Mouse (Mus musculus) limb, embryonic 13.5 days (tissue): ENCODE results near the gene Topaz1. TPM values are rescaled to one million over a fixed set of nuclear protein-coding genes. Genes with fewer than 3 reads are reported as not detected.

ENCODE experiments used
- ATAC-seq: fragments of 200-750 bp; cut with Nextera tagmentation; 2 replicates; pipeline ENCODE4 v1.8.0; 2017; ENCODE audit warnings: low read depth, moderate number of reproducible peaks, moderate TSS enrichment; ENCODE audit not compliant: low FRiP score
- H3K27ac ChIP-seq: fragments of 300-500 bp; sonication (generic); 2 replicates; pipeline ENCODE4 v1.5.1; 2015; ENCODE audit warnings: inconsistent platforms, mild to moderate bottlenecking, moderate library complexity
- H3K27me3 ChIP-seq: fragments of 300-500 bp; sonication (generic); 2 replicates; pipeline ENCODE4 v1.6.1; 2015; ENCODE audit warnings: mild to moderate bottlenecking, inconsistent platforms
- H3K36me3 ChIP-seq: fragments of 300-500 bp; sonication (generic); 2 replicates; pipeline ENCODE4 v1.6.1; 2015; ENCODE audit warnings: inconsistent platforms, mild to moderate bottlenecking, moderate library complexity
- H3K4me1 ChIP-seq: fragments of 300-500 bp; sonication (generic); 2 replicates; pipeline ENCODE4 v1.6.1; 2015; ENCODE audit warnings: inconsistent platforms
- H3K4me2 ChIP-seq: fragments of 300-500 bp; sonication (generic); replicated peaks from 2 replicates; pipeline ENCODE4 v1.6.1; 2015; ENCODE audit warnings: inconsistent platforms, mild to moderate bottlenecking, moderate library complexity
- H3K4me3 ChIP-seq: fragments of 300-500 bp; sonication (generic); 2 replicates; pipeline ENCODE4 v1.5.1; 2015; ENCODE audit warnings: moderate library complexity, mild to moderate bottlenecking, inconsistent platforms
- H3K9ac ChIP-seq: fragments of 300-500 bp; sonication (generic); 2 replicates; pipeline ENCODE4 v1.6.1; 2015; ENCODE audit warnings: mild to moderate bottlenecking, inconsistent platforms
- H3K9me3 ChIP-seq: fragments of 300-500 bp; sonication (generic); 2 replicates; pipeline ENCODE4 v1.6.1; 2016; ENCODE audit warnings: inconsistent platforms
- WGBS: fragments of 180-500 bp; shearing (Covaris S2); methylation state at CpG from one replicate; pipeline ENCODE4 v1.1.7; 2015; 5-methylcytosine and 5-hydroxymethylcytosine counted together
- polyA plus RNA-seq: library from polyadenylated mRNA; unstranded; fragments of >200 nt; fragmentation: Nextera tagmentation; extraction: Ambion mirVana; gene quantifications from 2 replicates; pipeline ENCODE4 v1.2.1, GENCODE M21; 2015

Topaz1 gene
- not detected in 2 replicates for polyA plus RNA-seq

DNA sequence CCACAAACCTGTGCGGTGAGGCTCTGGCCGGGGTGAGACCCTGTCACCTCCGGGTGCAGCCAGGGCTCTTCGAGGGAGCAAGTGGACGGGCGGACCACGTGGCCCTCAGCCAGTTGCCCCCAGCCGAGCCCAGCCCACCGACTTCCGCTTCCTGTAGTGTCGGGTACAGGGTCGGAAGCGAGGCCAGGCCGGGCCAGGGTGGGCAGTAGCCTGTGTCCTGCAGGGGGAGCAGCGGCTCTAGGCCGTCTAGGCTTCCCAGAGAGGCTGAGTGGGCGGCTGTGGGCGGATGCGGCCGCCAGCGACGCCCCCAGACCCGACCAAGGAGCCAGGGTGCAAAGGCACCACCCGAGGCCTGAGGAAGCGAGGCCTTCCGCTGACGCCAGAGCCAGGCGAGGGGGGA is at the start of gene Topaz1:
Gene Topaz1 (plus strand): TSS at position 287 of the 400 bp plus-strand sequence.
- no peaks in the 10 kb centered on the region for H3K4me1 ChIP-seq
- no peak within 1 kb of the TSS for H3K27ac ChIP-seq
- H3K36me3 ChIP-seq, result no peaks in the 10 kb centered on the region
- WGBS, result 73% methylated on average over 28 of the region's 28 CpGs
- no peaks in the 10 kb centered on the region for H3K9me3 ChIP-seq
- no peak for ATAC-seq
- H3K9ac ChIP-seq, result no peak within 1 kb of the TSS
- H3K27me3 ChIP-seq, result peaks cover 7% of the 10 kb centered on the region; the same call in 1 of the 2 replicates
- H3K4me3 ChIP-seq, result no peak within 1 kb of the TSS
- H3K4me2 ChIP-seq, result no peak within 1 kb of the TSS

DNA sequence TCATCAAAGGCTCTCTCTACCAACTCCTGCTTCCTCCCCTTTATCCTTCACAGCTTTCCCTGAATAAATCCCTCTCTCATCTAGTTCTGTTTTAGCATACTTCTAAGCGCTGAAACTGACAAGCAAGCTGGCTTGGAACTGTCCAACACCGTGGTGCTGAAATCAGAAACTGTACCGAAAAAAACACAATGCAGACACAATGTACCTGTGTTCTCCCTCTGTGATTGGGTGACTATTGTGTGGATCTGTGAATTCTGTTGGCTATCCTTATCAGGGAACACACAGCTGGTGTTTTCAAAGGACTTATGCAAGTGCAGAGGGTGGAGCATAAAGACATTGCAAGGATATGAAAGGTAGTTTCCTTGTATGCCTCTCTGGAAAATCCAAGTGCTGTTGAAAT is 45.3 kb upstream of the Topaz1 start:
- 3% methylated on average over 3 of the region's 3 CpGs for WGBS
- Histone ChIP-seq H3K4me3 (no peak overlapping the region), H3K27ac (no peak overlapping the region), H3K36me3 (no peaks in the 10 kb centered on the region), H3K9me3 (no peaks in the 10 kb centered on the region), H3K4me1 (no peaks in the 10 kb centered on the region), H3K9ac (no peak overlapping the region), H3K4me2 (no peak overlapping the region), H3K27me3 (no peaks in the 10 kb centered on the region)
- ATAC-seq, result no peak

DNA sequence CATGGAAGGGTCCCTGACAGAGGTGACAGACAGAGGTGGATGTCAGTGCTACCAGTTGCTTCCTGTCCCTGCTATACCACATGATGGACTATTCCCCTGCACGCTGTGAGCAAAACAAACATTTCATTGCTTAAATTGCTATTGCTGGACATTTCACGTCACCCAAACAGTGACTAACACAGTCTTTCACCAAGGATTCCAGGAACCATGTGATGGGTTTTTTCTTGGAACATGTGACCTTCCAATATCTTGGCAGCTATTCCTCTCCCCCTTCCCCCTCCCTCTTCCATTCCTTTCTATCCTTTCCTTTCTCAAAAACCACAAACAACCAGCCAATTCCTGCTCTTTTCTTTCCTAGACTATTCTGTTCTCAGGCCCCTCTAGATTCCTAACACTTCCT is 33.3 kb upstream of the Topaz1 start:
- WGBS, result 67% methylated on average over 2 of the region's 2 CpGs
- no peak overlapping the region for H3K4me3 ChIP-seq

GRCm38 (mm10) chr9:122715046-122715445 is 32.1 kb upstream of the Topaz1 start:
- no peak overlapping the region for H3K9ac ChIP-seq
- no peaks in the 10 kb centered on the region for H3K36me3 ChIP-seq
- H3K4me3 ChIP-seq, result no peak overlapping the region
- no peaks in the 10 kb centered on the region for H3K9me3 ChIP-seq
- 82% methylated on average over 2 of the region's 2 CpGs for WGBS
- H3K27ac ChIP-seq, result no peak overlapping the region
- H3K27me3 ChIP-seq, result peaks cover 9% of the 10 kb centered on the region; the same call in 1 of the 2 replicates
- H3K4me2 ChIP-seq, result no peak overlapping the region
- H3K4me1 ChIP-seq, result no peaks in the 10 kb centered on the region
- ATAC-seq, result no peak

More for the DNA sequence above, 33.3 kb upstream of the Topaz1 start:
- H3K27ac ChIP-seq, result no peak overlapping the region
- H3K4me2 ChIP-seq, result no peak overlapping the region
- ATAC-seq, result no peak
- H3K27me3 ChIP-seq, result 0 out of 2 replicates have a peak, but pooled peaks cover 5% of the 10 kb centered on the region
- H3K9me3 ChIP-seq, result no peaks in the 10 kb centered on the region
- H3K4me1 ChIP-seq, result no peaks in the 10 kb centered on the region
- no peaks in the 10 kb centered on the region for H3K36me3 ChIP-seq
- no peak overlapping the region for H3K9ac ChIP-seq

DNA sequence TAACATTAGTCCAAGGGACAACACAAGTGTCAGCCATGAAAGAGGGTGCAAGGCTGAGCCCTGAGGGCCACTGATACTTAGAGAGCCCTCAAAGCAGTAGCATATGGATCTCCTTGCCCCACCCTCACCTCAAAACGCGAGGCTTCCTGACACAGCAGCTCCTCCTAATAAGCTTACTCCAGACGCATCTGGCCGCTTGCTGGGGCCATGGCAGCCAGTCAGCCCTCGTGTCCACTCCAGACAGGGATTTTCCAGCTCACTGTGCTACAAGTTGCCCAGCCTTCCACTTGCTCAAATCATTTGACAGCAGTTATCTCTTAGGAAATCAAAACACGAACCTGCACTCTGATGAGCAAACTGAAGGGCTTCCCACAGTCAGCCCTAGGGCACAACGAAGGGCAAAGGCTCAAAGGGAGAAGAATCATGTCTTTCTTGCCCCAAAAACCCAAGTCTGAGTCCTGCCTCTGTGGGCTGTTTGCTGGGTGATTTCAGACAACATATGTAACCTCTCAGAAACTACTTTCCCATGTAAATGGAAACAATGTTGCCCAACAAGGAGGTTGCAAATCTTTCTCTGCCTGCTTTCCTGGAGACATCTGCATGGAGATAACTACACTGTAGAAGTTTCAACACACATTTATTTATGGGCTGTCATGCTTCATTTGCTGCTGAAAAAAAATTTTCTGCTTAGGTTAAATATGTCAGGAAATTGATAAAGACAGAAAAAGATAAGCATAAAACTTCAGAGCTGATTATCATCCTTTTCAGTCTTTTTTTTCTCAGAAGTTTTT is 30.8 kb upstream of the Topaz1 start:
- Histone ChIP-seq H3K36me3 (no peaks in the 10 kb centered on the region), H3K9ac (no peak overlapping the region), H3K4me3 (no peak overlapping the region), H3K27ac (no peak overlapping the region), H3K9me3 (no peaks in the 10 kb centered on the region), H3K4me1 (no peaks in the 10 kb centered on the region), H3K27me3 (peaks cover 9% of the 10 kb centered on the region; the same call in 1 of the 2 replicates), H3K4me2 (no peak overlapping the region)
- no peak for ATAC-seq
- WGBS, result 27% methylated on average over 7 of the region's 7 CpGs

- no peak overlapping the region for H3K9ac ChIP-seq
- H3K27me3 ChIP-seq, result peaks cover 39% of the 10 kb centered on the region
- H3K4me1 ChIP-seq, result no peaks in the 10 kb centered on the region
- WGBS, result 26% methylated on average over 4 of the region's 4 CpGs
- no peaks in the 10 kb centered on the region for H3K36me3 ChIP-seq
- no peak overlapping the region for H3K27ac ChIP-seq
- H3K4me3 ChIP-seq, result no peak overlapping the region
- no peak overlapping the region for H3K4me2 ChIP-seq
- ATAC-seq, result no peak
- H3K9me3 ChIP-seq, result no peaks in the 10 kb centered on the region
These were observed 24.9 kb upstream of the Topaz1 start for GRCm38 (mm10) chr9:122722296-122722695.

DNA sequence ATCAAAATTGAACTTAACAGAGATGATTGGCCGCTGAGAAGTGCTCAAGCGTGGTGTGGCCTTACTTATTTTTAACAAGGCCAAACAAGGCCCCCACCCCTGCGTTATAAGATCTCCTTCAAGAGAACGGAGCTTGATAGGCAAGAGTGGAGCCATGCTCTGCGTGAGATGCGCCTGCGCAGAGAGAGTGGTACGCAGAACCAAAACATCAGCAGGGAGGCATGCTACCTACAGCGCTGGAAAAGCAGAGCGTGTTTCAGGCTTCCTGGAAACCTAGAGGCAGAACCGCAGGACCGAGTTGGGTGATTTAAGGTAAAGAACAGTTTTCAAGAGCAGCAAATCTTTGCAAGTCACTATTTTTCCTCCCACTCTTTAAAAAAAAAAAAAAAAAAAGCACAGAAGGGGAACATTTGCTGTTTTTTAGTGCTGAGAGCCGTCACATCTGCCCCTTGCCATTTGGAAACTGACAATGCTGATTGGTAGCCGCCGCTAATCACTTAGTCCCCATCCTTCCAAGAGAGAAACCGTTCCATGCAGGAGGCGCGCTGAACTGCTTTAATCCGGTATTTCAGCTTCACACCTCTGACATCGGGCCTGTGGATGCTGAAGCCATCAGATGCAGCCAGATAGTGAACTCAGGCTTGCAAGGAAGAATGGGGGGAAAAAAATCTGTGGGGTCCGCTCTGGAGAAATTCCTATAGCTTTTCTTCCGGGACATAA is 21.9 kb upstream of the Topaz1 start:
- no peak for ATAC-seq
- no peak overlapping the region for H3K9ac ChIP-seq
- no peaks in the 10 kb centered on the region for H3K4me1 ChIP-seq
- peaks cover 42% of the 10 kb centered on the region for H3K27me3 ChIP-seq
- H3K27ac ChIP-seq, result no peak overlapping the region
- 26% methylated on average over 22 of the region's 22 CpGs for WGBS
- H3K36me3 ChIP-seq, result no peaks in the 10 kb centered on the region
- no peak overlapping the region for H3K4me3 ChIP-seq
- H3K9me3 ChIP-seq, result no peaks in the 10 kb centered on the region
- 0 out of 2 replicates have a peak overlapping the region, but pooled peaks have one; percentile 15 for H3K4me2 ChIP-seq

- H3K4me2 ChIP-seq, result no peak overlapping the region
- peaks cover 39% of the 10 kb centered on the region for H3K27me3 ChIP-seq
- no peak overlapping the region for H3K4me3 ChIP-seq
- no peaks in the 10 kb centered on the region for H3K9me3 ChIP-seq
- H3K9ac ChIP-seq, result no peak overlapping the region
- H3K36me3 ChIP-seq, result no peaks in the 10 kb centered on the region
- WGBS, result 16% methylated on average over 10 of the region's 10 CpGs
- no peak overlapping the region for H3K27ac ChIP-seq
- no peaks in the 10 kb centered on the region for H3K4me1 ChIP-seq
- 0 out of 2 replicates have a peak, but pooled peaks have one; percentile 32 for ATAC-seq
These were observed 17.6 kb upstream of the Topaz1 start for GRCm38 (mm10) chr9:122729500-122729899.

DNA sequence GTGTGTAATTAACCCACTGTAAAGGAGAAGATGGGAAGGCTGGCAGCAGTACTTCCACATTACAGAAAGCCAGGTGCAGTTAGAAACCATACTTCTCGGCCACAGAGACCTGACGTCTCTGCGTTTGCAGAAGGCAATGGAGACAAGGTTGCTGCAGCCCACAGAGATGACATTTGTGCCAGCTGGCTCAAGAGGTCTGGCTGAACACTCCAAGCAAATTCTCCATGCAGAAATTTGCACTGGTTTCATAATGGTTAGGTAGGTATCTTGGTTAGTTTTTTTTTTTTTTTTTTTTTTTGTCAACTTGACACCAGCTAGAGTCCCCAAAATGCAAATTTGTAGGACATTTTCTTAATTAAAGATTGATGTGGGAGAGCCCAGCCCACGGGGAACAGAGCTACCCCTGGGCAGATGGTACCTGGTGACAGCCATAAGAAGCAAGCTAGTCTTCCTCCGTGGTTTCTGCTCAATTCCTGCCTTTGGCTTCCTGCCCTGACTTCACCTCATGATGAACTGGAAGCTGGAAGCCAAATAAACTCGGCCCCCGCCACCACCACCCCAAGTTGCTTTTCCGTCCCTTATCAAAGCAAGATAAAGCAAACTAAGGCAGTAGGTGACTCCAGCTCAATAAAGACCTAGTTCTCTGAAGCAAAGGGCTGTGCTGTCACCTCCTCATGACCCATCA is 14.9 kb upstream of the Topaz1 start:
- H3K4me1 ChIP-seq, result no peaks in the 10 kb centered on the region
- H3K27me3 ChIP-seq, result peaks cover 17% of the 10 kb centered on the region; the same call in 1 of the 2 replicates
- H3K36me3 ChIP-seq, result no peaks in the 10 kb centered on the region
- H3K4me3 ChIP-seq, result no peak overlapping the region
- H3K4me2 ChIP-seq, result peak overlapping the region; percentile 45
- WGBS, result 68% methylated on average over 8 of the region's 8 CpGs
- H3K27ac ChIP-seq, result no peak overlapping the region
- no peak overlapping the region for H3K9ac ChIP-seq
- no peak for ATAC-seq
- H3K9me3 ChIP-seq, result no peaks in the 10 kb centered on the region

DNA sequence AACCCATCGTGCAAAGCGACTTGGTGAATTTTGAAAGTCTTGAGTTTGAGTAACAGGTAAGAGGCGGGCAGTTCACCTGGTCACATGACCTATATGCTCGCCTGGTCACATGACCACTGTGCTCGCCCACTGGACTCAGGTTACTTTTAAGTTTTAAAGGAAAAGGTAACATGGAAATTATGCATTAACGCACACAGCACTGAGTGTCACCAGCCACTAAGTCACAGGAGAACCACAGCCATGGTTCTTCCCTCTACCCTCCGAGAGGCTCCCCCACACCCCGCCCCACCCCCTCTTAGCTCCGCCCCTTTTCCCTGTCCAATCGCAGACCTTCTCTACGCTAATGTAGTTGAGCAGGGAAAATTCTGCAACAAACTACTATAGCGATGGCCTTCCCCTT is 13.9 kb upstream of the Topaz1 start:
- 39% methylated on average over 12 of the region's 12 CpGs for WGBS

GRCm38 (mm10) chr9:122734934-122735333 is 12.2 kb upstream of the Topaz1 start:
- Histone ChIP-seq H3K27ac (no peak overlapping the region), H3K9me3 (no peaks in the 10 kb centered on the region), H3K4me2 (no peak overlapping the region), H3K4me1 (no peaks in the 10 kb centered on the region), H3K27me3 (peaks cover 12% of the 10 kb centered on the region; the same call in 1 of the 2 replicates), H3K9ac (no peak overlapping the region), H3K4me3 (no peak overlapping the region), H3K36me3 (no peaks in the 10 kb centered on the region)
- WGBS, result 68% methylated on average over 7 of the region's 7 CpGs
- no peak for ATAC-seq

More for the DNA sequence above, 13.9 kb upstream of the Topaz1 start:
- Histone ChIP-seq H3K4me2 (peak overlapping the region; percentile 45), H3K27ac (no peak overlapping the region), H3K4me3 (peak overlapping the region; percentile 33), H3K9ac (no peak overlapping the region), H3K4me1 (no peaks in the 10 kb centered on the region), H3K36me3 (no peaks in the 10 kb centered on the region), H3K27me3 (peaks cover 13% of the 10 kb centered on the region; the same call in 1 of the 2 replicates), H3K9me3 (no peaks in the 10 kb centered on the region)
- peak; percentile 11; the same call in 1 of the 2 replicates for ATAC-seq

DNA sequence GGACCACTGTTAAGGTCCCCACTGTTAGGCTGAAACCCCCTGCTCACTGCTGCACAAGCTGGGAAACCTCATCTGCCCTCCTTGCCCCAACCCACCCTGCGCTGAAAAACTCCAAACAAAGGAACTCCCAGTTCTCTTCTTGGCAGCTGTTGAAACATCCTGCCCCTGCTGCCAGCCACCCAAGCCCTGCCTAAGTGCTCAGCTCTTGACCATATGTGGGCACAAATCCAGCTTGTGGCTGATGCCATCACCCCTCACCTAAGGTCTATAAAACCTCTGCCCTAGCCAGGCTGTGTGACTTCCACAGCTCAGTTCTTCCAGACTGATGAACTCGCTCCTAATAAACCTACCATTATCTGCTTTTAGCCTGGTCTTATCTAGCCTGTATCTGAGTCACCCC is 11.1 kb upstream of the Topaz1 start:
- Histone ChIP-seq H3K4me2 (no peak overlapping the region), H3K9ac (no peak overlapping the region), H3K27ac (no peak overlapping the region), H3K36me3 (no peaks in the 10 kb centered on the region), H3K9me3 (no peaks in the 10 kb centered on the region), H3K27me3 (peaks cover 8% of the 10 kb centered on the region; the same call in 1 of the 2 replicates), H3K4me3 (no peak overlapping the region), H3K4me1 (no peaks in the 10 kb centered on the region)
- no peak for ATAC-seq
- WGBS, result 75% methylated on average over 2 of the region's 2 CpGs
